Mouse (Mus musculus) limb, embryonic 11.5 days (tissue): Measurements from ENCODE around the gene Mov10. TPM values are rescaled to one million over a fixed set of nuclear protein-coding genes. Genes with fewer than 3 reads are reported as not detected.

Experiments
- ATAC-seq: fragments of 200-750 bp; cut with Nextera tagmentation; 2 replicates; pipeline ENCODE4 v1.8.0; 2017; ENCODE audit warnings: low read depth; ENCODE audit not compliant: insufficient number of reproducible peaks, low FRiP score, low TSS enrichment
- DNase-seq: peaks from one replicate; pipeline ENCODE4 v3.0.0-alpha.2; 2015; ENCODE audit warnings: low spot score
- H3K27ac ChIP-seq: fragments of 300-500 bp; sonication (generic); replicated peaks from 2 replicates; pipeline ENCODE4 v1.5.1; 2014; ENCODE audit warnings: low read depth, mild to moderate bottlenecking, low read length
- H3K27me3 ChIP-seq: fragments of 300-500 bp; sonication (generic); 2 replicates; pipeline ENCODE4 v1.6.1; 2014; ENCODE audit warnings: mild to moderate bottlenecking, low read length, mixed read lengths; ENCODE audit not compliant: control insufficient read depth, insufficient read depth
- H3K36me3 ChIP-seq: fragments of 300-500 bp; sonication (generic); 2 replicates; pipeline ENCODE4 v1.6.1; 2014; ENCODE audit warnings: mild to moderate bottlenecking, low read length, moderate library complexity, mixed read lengths; ENCODE audit not compliant: control insufficient read depth, insufficient read depth
- H3K4me1 ChIP-seq: fragments of 300-500 bp; sonication (generic); 2 replicates; pipeline ENCODE4 v1.6.1; 2014; ENCODE audit warnings: low read length, mixed read lengths; ENCODE audit not compliant: control insufficient read depth, insufficient read depth
- H3K4me2 ChIP-seq: fragments of 300-500 bp; sonication (generic); 2 replicates; pipeline ENCODE4 v1.6.1; 2014; ENCODE audit warnings: low read depth, mild to moderate bottlenecking, moderate library complexity; ENCODE audit not compliant: severe bottlenecking
- H3K4me3 ChIP-seq: fragments of 300-500 bp; sonication (generic); 2 replicates; pipeline ENCODE4 v1.5.1; 2014; ENCODE audit warnings: low read depth, low read length
- H3K9ac ChIP-seq: fragments of 300-500 bp; sonication (generic); 2 replicates; pipeline ENCODE4 v1.6.1; 2014; ENCODE audit warnings: mild to moderate bottlenecking, low read length
- H3K9me3 ChIP-seq: fragments of 300-500 bp; sonication (generic); 2 replicates; pipeline ENCODE4 v1.6.1; 2016; ENCODE audit warnings: low read length; ENCODE audit not compliant: control insufficient read depth
- WGBS: fragments of 180-500 bp; shearing (Covaris S2); extraction: QIAGEN DNeasy Blood & Tissue Kit; methylation state at CpG from one replicate; pipeline ENCODE4 v1.1.7; 2014; 5-methylcytosine and 5-hydroxymethylcytosine counted together
- polyA plus RNA-seq: library from polyadenylated mRNA; unstranded; fragments of >200 nt; fragmentation: Nextera tagmentation; extraction: Ambion mirVana; gene quantifications from 2 replicates; pipeline ENCODE4 v1.2.1, GENCODE M21; 2014

The Mov10 gene
- polyA plus RNA-seq, 1 experiment from 2014 or later, result 61.4 TPM

- peaks cover 7% of the 10 kb centered on the region; the same call in 1 of the 2 replicates for H3K36me3 ChIP-seq
- H3K27me3 ChIP-seq, result no peaks in the 10 kb centered on the region
- WGBS, result 8% methylated on average over 6 of the region's 6 CpGs
- H3K4me1 ChIP-seq, result peaks cover 41% of the 10 kb centered on the region
- H3K27ac ChIP-seq, result peak overlapping the region; percentile 90
- H3K9ac ChIP-seq, result peak overlapping the region; percentile 80
- H3K4me2 ChIP-seq, result peak overlapping the region; percentile 92
- no peaks in the 10 kb centered on the region for H3K9me3 ChIP-seq
- H3K4me3 ChIP-seq, result peak overlapping the region; percentile 70
- ATAC-seq (peak; percentile 37), DNase-seq (peak; percentile 77)
These were observed 27.9 kb downstream of the Mov10 start for GRCm38 (mm10) chr3:104790401-104790937.

GRCm38 (mm10) chr3:104789822-104790221 is 28.5 kb downstream of the Mov10 start:
- no peak for ATAC-seq
- DNase-seq, result peak; percentile 44
- Histone ChIP-seq H3K4me1 (peaks cover 37% of the 10 kb centered on the region), H3K4me3 (peak overlapping the region; percentile 70), H3K9me3 (no peaks in the 10 kb centered on the region), H3K4me2 (peak overlapping the region; percentile 92), H3K9ac (peak overlapping the region; percentile 80), H3K36me3 (peaks cover 7% of the 10 kb centered on the region; the same call in 1 of the 2 replicates), H3K27ac (peak overlapping the region; percentile 90), H3K27me3 (no peaks in the 10 kb centered on the region)
- WGBS, result 22% methylated on average over 13 of the region's 13 CpGs

- DNase-seq (peak; percentile 70), ATAC-seq (no peak)
- Histone ChIP-seq H3K4me2 (peak overlapping the region; percentile 92), H3K36me3 (peaks cover 6% of the 10 kb centered on the region; the same call in 1 of the 2 replicates), H3K4me3 (peak overlapping the region; percentile 70), H3K9ac (peak overlapping the region; percentile 80), H3K27ac (peak overlapping the region; percentile 79; the same call in 1 of the 2 replicates), H3K9me3 (no peaks in the 10 kb centered on the region), H3K27me3 (no peaks in the 10 kb centered on the region), H3K4me1 (peaks cover 34% of the 10 kb centered on the region)
- 2% methylated on average over 10 of the region's 10 CpGs for WGBS
These were observed 29.1 kb downstream of the Mov10 start for GRCm38 (mm10) chr3:104789312-104789605.

- peak overlapping the region; percentile 80 for H3K9ac ChIP-seq
- peaks cover 2% of the 10 kb centered on the region; the same call in 1 of the 2 replicates for H3K27me3 ChIP-seq
- peaks cover 3% of the 10 kb centered on the region; the same call in 1 of the 2 replicates for H3K36me3 ChIP-seq
- peak; percentile 87 for ATAC-seq
- peaks cover 28% of the 10 kb centered on the region for H3K4me1 ChIP-seq
- no peaks in the 10 kb centered on the region for H3K9me3 ChIP-seq
- H3K4me2 ChIP-seq, result peak overlapping the region; percentile 92
- H3K4me3 ChIP-seq, result peak overlapping the region; percentile 70
- WGBS, result under 1% methylated on average over 50 of the region's 52 CpGs
- DNase-seq, result peak; percentile 87
- peak overlapping the region; percentile 79; the same call in 1 of the 2 replicates for H3K27ac ChIP-seq
These were observed 29.6 kb downstream of the Mov10 start for GRCm38 (mm10) chr3:104788561-104789311.

- H3K9ac ChIP-seq, result peak within 1 kb of the TSS; percentile 80
- H3K27me3 ChIP-seq, result peaks cover 9% of the 10 kb centered on the region
- 37% methylated on average over 3 of the region's 3 CpGs for WGBS
- DNase-seq, result no peak
- peaks cover 25% of the 10 kb centered on the region for H3K4me1 ChIP-seq
- peak within 1 kb of the TSS; percentile 70 for H3K4me3 ChIP-seq
- H3K9me3 ChIP-seq, result no peaks in the 10 kb centered on the region
- peak within 1 kb of the TSS; percentile 92 for H3K4me2 ChIP-seq
- peaks cover 3% of the 10 kb centered on the region; the same call in 1 of the 2 replicates for H3K36me3 ChIP-seq
- H3K27ac ChIP-seq, result peak within 1 kb of the TSS; percentile 79; the same call in 1 of the 2 replicates
- peak; percentile 0; the same call in 1 of the 2 replicates for ATAC-seq
These were observed 30.3 kb downstream of the Mov10 start, which contains the start of gene Rhoc for GRCm38 (mm10) chr3:104788075-104788474. Rhoc (plus strand) TSS chr3:104788375.

GRCm38 (mm10) chr3:104785284-104785683 is 33.1 kb downstream of the Mov10 start:
- peaks cover 36% of the 10 kb centered on the region for H3K27me3 ChIP-seq
- 90% methylated on average over 6 of the region's 6 CpGs for WGBS
- no peak for DNase-seq
- no peaks in the 10 kb centered on the region for H3K36me3 ChIP-seq
- H3K4me2 ChIP-seq, result no peak overlapping the region
- H3K27ac ChIP-seq, result no peak overlapping the region
- H3K4me1 ChIP-seq, result peaks cover 13% of the 10 kb centered on the region
- no peaks in the 10 kb centered on the region for H3K9me3 ChIP-seq
- no peak for ATAC-seq
- no peak overlapping the region for H3K4me3 ChIP-seq
- no peak overlapping the region for H3K9ac ChIP-seq

- ATAC-seq (no peak), DNase-seq (no peak)
- Histone ChIP-seq H3K27me3 (peaks cover 40% of the 10 kb centered on the region), H3K4me3 (no peak overlapping the region), H3K9me3 (no peaks in the 10 kb centered on the region), H3K36me3 (no peaks in the 10 kb centered on the region), H3K9ac (no peak overlapping the region), H3K4me1 (peaks cover 7% of the 10 kb centered on the region), H3K4me2 (no peak overlapping the region), H3K27ac (no peak overlapping the region)
- WGBS, result 38% methylated on average over 14 of the region's 14 CpGs
These were observed 34.3 kb downstream of the Mov10 start for GRCm38 (mm10) chr3:104783971-104784500.

- WGBS, result 11% methylated on average over 12 of the region's 12 CpGs
- no peak overlapping the region for H3K9ac ChIP-seq
- H3K36me3 ChIP-seq, result no peaks in the 10 kb centered on the region
- DNase-seq (no peak), ATAC-seq (no peak)
- peak overlapping the region; percentile 50; the same call in 1 of the 2 replicates for H3K4me3 ChIP-seq
- H3K4me1 ChIP-seq, result peaks cover 8% of the 10 kb centered on the region
- no peaks in the 10 kb centered on the region for H3K9me3 ChIP-seq
- no peak overlapping the region for H3K27ac ChIP-seq
- H3K4me2 ChIP-seq, result peak overlapping the region; percentile 95
- peaks cover 56% of the 10 kb centered on the region for H3K27me3 ChIP-seq
These were observed 36.2 kb downstream of the Mov10 start for GRCm38 (mm10) chr3:104782061-104782681.
